Mouse (Mus musculus) megakaryocyte, embryonic 14.5 days (primary cell): ENCODE data around the gene Nnmt.

ENCODE experiments used
- FLI1 ChIP-seq: IDR thresholded peaks from 2 replicates; pipeline ENCODE4 v1.6.1; 2012; ENCODE audit warnings: low read length, inconsistent platforms, mixed read lengths
- GATA1 ChIP-seq: IDR thresholded peaks from 3 replicates; pipeline ENCODE4 v1.6.1; 2012; ENCODE audit warnings: mixed read lengths, low read length, inconsistent platforms, borderline replicate concordance

- TF ChIP-seq GATA1 = no peak
- no peak for TF ChIP-seq FLI1
These were observed 45.1 kb upstream of the Nnmt start for GRCm38 (mm10) chr9:48649851-48650685.
